Mouse (Mus musculus): ENCODE data around the gene Gm6890.
"Not testable (repeated sequence)": the region's sequence is repeated elsewhere in the genome, so short reads cannot be mapped to it uniquely, and the experiment has no call there.

DNA sequence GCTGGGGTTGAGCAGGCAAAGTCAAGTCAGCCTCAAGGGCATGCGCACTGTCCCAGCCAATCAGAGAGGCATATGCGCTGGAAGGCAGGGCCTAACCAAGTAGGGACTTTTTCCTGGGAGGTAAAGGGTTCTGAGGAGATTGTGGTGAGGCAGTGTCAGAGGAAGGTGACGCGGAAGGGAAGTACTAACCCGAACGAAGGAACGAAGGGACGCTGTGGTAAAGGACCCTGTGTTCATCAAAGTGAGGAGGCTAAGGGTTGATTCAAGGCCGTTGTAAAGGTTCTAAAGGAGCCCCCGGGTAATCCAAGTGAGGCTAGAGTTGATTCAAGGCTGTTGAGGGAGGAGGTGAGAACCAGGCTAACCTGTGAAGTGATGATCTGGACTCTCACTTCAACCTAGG, 14.5 kb upstream of the Gm6890 start:
- TF ChIP-seq POLR2A (IDR thresholded peaks at IDR 0.05; ENCODE audit: control insufficient read depth, low read depth, low read length); CTCF (IDR thresholded peaks at IDR 0.05; ENCODE audit: control insufficient read depth, insufficient read depth, insufficient replicate concordance, low read depth, low read length): not testable (repeated sequence)
